Mouse (Mus musculus) adrenal gland, adult 10 weeks (tissue): ENCODE results near the gene Olfr77. TPM values are rescaled to one million over a fixed set of nuclear protein-coding genes. Genes with fewer than 3 reads are reported as not detected.

Experiments used
- polyA plus RNA-seq: library from polyadenylated mRNA; stranded (reverse); fragments of 350-450 nt; fragmentation: Illumina TruSeq; extraction: RNeasy Lipid Tissue Mini Kit (QIAGEN cat#74804); gene quantifications from one replicate; pipeline ENCODE4 v1.2.3, GENCODE M21; 2014; ENCODE audit warnings: low read depth, low replicate concordance

Gene Olfr77
- not detected for polyA plus RNA-seq

DNA sequence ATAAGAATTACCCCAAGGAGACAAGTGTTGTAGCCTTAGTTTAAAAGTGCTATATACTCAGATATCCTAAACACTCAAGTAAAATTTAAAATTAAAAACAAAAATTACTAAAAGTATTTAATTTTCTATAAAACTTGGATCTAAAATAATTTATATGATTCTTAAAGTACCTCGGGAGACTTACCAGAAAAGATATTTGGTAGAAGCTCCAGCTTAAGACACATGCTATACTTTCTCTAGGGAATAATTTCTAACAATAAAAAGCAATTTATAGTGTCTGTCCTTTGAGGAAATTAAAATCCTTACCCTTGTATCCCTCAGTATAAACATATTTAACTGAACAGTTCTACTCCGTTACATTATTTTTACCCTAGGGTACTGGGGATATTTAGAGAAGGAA lies at the start of gene Olfr77:
Gene Olfr77, plus strand, starts transcription at position 301 of the 400 bp plus-strand sequence.

GRCm38 (mm10) chr9:19887904-19888303 lies 28.8 kb upstream of the Olfr77 start, which contains the start of gene Olfr862:
Gene Olfr862 (minus strand): TSS chr9:19888004.

Other genes starting within 250 kb of the Olfr77 start
- not detected for gene Olfr857, start 207.4 kb upstream of the Olfr77 start, polyA plus RNA-seq
- gene Olfr58, start 136.6 kb upstream of the Olfr77 start, polyA plus RNA-seq: not detected
- not detected for gene Olfr859, start 112.0 kb upstream of the Olfr77 start, polyA plus RNA-seq
- gene Olfr860, start 67.1 kb upstream of the Olfr77 start, polyA plus RNA-seq: not detected
- not detected for gene Olfr862, start 28.9 kb upstream of the Olfr77 start, polyA plus RNA-seq
- gene Olfr866, start 111.2 kb downstream of the Olfr77 start, polyA plus RNA-seq: not detected
- not detected for gene Olfr867, start 140.7 kb downstream of the Olfr77 start, polyA plus RNA-seq
- not detected for gene Olfr868, start 181.8 kb downstream of the Olfr77 start, polyA plus RNA-seq
- gene Olfr869, start 212.1 kb downstream of the Olfr77 start, polyA plus RNA-seq: not detected